Mouse (Mus musculus) cerebellum, adult 2 months (tissue): ENCODE measurements around the gene Lzts2.

Source experiments
- CTCF ChIP-seq: fragments of 200-500 bp; IDR thresholded peaks from 2 replicates; pipeline ENCODE4 v1.5.1; 2011; ENCODE audit warnings: low read depth, mild to moderate bottlenecking, control low read depth, low read length, moderate library complexity, borderline replicate concordance; ENCODE audit not compliant: insufficient read depth
- POLR2A ChIP-seq: fragments of 200-500 bp; IDR thresholded peaks from 2 replicates; pipeline ENCODE4 v1.6.1; 2011; ENCODE audit warnings: low read length, control low read depth, borderline replicate concordance; ENCODE audit not compliant: insufficient read depth

GRCm38 (mm10) chr19:44985159-44985988, 28.8 kb upstream of the Lzts2 start:
- TF ChIP-seq CTCF (no peak), POLR2A (no peak)
